Mouse (Mus musculus) urinary bladder, postnatal 25 days (tissue): ENCODE measurements around the gene Pdzrn4.

Experiments
- DNase-seq: peaks from one replicate; pipeline ENCODE4 v3.0.0; 2022; ENCODE audit warnings: low spot score

The Pdzrn4 gene

DNA sequence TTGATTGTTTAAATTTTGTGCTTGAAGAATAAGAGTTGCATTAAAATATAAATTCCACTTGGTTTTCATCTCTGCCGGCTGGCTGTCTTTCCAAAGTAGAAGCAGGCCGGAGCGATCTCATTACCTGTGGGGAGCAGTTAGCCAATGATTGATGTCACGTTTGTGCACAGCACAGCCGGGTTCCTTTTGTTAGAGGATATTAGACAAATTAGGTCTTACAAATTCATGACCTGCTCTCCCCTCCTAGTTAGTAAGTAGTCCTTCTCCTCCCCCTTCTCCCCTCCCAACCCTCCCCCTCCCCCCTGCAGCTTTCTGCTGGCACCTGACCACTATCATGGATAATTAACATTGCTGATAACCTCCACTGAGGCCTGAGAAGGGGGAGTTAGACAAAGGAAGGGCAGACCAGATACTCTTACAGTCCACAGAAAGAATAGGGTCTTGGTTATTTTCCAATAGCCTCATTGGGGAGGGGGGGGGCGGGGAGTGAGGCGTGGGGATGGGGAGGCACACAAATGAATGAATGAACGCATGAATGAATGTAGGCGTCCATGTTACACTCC is 103.7 kb downstream of the Pdzrn4 start:
- DNase-seq = no peak

DNA sequence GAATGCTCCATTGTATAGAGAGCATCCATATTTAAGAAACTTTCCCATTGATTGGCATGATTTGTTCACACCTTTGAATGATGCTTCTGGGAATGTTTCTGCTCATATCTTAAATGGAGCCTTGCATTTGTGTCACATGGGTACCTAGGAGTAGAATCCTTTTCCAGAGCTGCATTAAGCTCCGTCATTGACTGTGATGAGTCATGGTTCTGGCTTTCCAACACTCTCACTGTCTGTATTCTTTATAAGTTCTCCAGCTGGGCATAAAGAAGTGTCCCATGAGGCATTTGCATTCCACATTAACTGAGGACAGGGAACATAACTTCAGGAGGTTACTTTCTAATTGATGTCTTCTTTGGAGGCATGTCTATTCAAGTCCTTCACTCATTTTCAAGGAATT is 106.1 kb downstream of the Pdzrn4 start:
- DNase-seq = no peak

DNA sequence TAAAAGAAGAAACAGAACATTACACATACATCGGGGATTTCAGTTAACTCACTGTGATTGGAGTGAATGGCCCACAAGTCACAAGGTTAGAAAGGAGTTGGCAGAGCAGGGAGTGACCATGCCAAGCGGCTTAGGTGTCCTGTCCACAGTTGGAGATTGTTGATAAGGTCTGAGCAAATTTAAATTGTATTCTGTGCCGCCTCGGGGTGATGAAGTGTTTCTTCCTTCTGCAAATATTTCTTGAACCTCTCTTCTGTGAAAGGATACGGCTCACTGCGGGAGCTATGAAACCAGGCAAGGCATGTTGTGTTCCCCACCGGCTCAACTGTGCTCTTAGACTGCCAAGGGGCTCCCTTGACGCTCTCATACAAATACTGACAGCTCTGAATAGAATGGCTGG is 112.7 kb downstream of the Pdzrn4 start:
- DNase-seq = no peak

DNA sequence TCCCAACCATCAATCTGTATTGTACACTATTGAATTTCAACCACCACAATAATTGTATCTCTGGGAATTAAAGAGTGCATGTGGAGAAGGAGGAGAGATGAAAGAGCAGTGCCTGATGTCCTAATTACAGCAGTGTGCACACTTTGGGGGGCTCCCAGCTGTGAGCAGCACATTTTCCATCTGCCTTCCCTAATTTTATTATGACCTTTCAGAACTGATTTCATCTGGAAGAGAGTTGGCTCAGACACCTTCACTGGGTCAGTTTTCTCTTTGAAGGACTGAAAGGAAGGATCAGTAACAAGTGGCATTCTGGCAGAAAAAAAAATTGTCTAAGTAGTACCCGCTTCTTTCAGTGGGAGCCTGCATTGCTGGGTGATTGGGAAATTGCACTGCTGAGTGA is 119.0 kb downstream of the Pdzrn4 start:
- DNase-seq = no peak

DNA sequence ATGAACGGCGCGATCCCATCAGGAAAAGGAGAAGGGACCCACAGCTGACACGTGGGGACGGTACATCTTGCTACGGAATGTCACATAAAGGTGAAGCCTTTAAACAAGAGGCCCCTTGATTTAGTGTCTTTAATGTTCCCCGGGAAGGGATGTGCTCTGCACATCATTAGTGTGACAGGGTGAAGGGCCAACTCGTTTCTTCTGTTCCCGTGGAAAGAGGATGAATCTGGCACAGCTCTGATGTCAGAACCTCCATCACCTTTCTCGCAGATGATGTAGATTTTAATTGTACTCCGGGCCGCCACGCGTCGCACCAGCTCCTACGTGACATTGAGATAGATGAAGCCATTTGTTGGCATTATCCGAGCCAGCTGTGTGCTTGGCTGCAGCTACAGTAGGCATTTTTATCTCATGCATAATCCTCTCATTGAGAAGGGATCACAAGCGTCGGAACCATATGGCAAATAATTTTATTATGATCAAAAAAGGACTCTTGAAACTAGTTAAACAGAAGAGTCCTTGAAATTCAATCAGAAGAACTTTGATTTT is 124.1 kb downstream of the Pdzrn4 start:
- DNase-seq = no peak

DNA sequence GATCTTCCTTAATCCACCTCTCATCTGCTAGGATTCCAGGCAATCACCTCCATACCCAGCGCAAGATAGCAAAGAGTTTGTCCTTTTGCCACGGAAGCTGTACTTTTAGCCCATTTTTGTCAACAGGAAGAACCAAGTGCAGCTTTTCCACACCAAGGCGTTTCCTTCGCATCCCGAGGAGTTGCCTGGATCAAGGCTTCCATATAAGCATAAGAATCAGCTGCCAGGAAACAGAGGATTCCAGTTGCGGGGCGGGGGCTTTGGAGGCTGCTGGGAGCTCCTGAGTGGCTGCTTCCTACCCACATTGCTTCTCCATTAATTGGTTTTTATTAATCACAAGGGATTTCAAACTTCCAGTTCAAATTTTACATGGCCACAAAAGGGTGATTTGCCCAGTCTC is 125.0 kb downstream of the Pdzrn4 start:
- no peak for DNase-seq

DNA sequence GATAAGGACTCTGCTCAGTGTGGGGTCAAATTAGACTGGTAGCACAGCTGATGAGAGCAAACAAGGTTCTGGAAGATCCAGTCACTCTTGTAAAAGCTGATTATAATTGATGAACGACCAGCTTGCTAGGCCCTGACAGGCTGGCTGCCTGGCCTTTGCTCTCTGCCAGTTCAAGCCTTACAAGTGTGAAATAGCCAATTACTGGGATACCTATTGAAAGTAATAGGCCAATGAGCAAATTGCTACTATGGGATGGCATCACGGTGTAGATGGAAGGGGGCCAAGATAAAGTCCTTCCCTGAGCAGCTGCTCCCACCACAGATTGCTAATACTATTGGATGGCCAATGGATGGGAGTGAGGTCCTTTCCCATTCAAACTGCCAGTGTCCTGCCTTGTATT is 128.2 kb downstream of the Pdzrn4 start:
- DNase-seq = no peak

DNA sequence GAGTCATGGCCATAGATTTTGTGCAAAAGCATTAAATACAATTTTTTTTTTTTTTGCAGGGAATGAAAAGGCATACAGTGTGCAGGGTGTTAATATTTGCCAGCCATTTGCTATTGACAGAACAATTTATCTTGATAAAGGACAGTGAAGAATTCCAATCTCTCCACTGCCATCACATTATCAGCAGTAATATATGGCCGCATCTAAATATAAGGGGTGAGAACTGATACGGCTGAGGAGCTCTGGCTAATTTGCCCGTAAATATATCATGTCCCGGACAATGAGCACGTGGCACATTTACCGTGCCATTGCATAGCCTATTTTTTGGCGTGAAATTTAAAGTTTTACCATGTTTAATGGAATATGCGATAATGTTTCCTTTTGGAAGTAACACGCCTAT is 128.7 kb downstream of the Pdzrn4 start:
- DNase-seq = no peak

DNA sequence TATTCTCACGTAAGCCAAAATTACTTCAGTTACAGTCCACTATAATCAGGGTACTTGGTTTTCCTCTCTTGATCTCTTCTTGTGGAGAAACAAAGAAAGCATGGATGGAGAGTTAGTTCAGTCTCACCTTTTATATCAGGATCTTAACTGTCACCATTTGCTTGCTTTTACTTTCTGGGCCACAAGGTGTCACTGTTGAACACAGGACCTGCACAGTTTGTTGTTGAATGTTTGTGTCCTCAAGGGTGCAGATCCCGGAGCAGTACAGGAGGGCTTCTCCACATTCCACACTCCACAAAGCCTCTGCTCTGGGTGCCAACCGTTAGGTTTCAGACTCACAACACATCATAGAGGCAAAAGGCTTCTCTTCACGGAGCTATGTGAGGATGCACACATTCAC is 130.1 kb downstream of the Pdzrn4 start:
- no peak for DNase-seq

DNA sequence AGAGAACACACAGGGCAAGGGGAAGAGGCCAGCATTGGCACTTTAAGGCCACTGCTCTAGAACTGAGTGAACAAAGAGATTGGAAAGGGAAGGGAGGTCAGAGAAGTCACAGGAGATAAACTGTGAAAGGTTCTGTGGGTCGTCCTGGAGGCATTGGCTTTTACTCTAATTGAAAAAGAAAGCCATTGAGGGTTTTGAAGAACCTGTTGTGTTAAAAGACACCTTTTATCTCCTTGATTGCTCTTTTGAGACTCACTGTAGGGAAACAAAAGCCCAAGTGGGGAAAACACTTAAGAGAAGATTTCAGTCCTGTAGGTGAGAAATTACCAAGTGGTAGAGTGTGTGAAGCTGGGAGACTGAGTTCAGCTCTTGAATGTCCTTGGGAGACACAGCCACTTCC is 146.6 kb downstream of the Pdzrn4 start:
- no peak for DNase-seq

DNA sequence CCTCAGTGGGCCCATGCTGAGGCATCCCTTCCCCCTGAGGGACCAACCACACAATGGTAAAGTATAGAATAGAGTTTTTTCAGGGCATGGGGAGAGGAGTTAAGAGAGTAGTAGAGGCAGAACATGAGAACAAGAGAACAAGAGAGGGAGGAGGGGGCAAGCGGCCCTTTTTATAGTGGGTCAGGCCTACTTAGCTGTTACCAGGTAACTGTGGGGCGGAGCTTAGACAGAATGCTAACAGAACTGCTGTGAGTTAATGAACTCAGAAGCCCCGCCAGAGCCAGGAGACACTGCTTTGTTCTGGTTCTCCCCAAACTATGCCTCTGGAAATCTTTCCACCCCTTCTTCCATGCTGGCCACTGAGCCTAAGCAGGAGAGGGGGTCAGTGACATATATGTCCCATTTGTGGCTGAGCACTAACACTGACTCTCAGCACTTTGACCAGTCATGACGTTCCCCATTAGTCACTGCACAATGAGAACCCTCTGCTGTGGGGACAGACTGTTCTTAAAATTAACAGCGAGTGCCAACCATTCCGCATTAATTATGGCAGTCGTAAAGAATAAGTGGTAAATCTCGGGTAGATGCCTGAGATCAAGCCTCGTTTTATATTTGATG is 150.7 kb downstream of the Pdzrn4 start:
- no peak for DNase-seq

DNA sequence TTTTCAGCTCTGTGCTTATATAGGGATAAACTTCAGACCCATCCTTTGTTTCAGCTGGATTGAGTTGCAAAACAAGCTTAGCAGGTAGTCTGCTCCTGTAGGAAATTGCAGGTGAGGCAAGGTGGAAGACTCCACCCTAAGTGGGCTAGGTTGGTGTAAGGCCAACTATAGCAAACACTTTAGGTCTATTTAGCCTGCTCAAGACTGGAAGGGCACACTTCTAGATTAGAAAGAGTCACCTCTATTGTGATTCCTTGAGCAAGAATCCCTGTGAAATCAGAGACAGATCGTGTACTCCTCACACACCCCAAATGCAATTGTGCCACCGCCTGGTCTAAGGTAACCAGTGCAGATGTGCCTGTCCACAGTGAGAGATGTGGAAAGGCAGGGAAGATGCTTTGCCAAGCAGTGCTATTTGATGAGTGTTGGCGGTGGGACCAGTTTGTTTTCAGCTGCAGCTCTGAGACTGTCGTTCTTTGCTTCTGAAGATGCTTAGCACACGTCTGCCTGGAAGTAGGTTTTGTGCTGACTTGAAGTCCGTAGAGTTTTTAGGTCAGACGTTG is 158.4 kb downstream of the Pdzrn4 start:
- no peak for DNase-seq

DNA sequence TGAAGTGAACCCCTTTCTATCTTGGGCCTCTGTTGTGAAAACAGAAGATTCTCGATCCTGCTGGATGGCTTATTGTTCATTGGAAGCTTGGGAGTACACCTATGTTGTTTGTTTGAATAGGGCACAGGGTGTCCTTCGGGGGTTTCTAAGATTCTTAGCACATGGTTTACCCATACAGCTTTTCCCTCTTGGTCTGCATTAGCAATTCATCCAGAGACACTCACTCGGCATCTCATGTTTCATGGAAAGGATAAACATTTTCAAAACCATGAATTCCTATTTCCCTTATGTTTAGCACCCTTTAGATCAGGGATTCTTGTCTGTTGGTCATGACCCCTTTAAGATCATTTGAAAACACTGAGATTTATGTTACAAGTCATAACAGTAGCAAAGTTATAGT is 159.0 kb downstream of the Pdzrn4 start:
- no peak for DNase-seq

DNA sequence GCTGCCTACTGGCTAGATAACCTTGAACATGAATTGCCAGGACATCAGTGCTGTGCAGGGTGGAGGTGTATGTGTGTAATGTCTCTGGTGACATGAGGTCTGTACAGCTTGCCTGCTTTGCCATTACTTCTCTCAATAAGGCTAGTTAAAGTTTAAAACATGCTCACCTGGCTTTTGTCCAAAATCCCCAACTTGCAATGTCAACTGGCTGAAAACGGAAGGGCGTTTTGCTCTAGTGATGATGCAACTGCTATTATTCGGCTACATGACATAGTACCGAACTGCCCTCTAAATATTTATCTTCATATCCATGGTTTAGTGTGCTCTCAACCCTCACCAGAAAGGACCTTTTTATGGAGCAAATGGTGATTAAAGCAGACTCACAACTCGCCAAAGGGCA is 161.9 kb downstream of the Pdzrn4 start:
- DNase-seq = no peak

DNA sequence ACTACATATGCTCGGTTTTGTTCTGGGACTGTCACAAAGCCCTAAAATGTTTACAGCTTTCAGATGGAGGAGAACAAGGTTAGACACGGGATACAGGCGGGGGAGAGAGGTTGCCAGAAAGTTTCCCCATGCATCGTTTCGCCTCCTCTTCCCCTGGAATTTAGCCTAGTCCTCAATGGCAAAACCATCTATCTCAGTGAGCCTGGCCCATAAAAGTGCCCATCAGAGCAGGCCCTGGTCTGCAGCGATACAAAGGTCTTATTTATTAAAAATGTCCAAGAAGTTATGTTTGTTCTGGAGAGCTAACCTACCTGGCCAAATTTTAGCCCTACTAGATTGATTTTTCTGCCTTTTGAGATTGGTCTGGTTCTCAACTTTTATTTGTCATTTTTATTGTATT is 165.5 kb downstream of the Pdzrn4 start:
- DNase-seq = no peak

DNA sequence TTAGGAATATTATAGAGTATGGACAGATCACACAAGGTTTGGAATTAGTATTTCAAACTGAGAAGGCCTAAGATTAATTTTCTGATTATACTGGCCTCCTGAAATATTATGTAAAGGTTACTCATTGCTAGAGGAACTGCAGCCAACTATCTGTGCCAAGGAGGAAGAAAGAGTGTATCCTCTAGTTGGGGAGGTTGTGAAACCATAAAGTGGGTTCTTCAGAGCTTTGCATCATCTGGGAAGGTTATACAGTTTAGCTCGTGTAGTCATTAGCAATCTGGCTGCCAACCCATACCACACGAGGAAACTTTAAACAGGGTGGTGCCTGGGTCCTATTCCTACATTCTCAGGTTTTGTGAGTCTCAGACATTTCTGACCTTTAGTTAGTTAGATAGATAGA is 166.9 kb downstream of the Pdzrn4 start:
- no peak for DNase-seq

DNA sequence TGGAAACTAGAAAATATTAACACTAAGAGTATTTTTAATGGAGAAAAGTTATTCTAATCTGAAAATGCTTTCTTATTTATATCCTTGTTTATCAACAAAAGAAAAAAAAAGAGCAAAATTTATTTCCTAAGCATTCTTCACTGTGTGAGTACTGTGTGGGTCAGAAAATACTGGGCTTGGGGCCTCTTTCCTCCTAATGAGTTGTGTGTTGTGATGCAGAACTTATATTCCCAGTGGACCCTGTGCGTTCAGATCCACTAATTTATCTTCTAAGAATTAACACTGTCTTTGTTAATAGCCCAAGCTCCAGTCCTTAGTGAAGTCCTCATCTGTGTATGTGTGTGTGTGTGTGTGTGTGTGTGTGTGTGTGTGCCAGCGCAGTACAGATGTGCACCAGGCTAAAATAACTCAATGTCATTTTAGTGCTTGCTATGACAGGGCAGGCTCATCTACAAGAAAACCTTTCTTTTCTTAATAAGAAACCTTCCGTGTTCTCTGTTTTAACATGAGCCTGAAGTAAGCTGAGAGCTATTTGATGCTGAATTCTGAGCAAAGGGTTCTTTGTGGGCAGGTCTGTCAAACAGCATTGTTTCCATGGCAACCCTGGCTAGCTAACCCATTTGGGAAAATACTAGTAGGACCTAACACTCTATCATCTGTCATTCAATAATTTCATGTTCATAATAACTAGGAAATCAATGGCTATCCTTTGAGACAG is 174.0 kb downstream of the Pdzrn4 start:
- no peak for DNase-seq

DNA sequence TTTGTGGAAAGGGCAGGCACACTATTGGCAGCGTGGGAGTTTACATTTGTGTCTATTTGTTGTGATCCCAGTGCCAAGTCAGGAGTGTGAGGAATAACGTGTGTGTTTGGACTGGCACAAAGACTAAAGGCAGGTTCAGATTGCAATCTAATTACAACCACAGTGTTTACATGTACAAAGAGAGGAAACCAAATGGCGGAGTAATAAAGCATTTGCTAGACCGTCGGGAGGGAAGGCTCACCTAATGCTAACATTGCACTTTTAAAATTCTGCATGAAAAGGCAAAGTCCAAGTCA is 174.5 kb downstream of the Pdzrn4 start:
- DNase-seq = no peak

DNA sequence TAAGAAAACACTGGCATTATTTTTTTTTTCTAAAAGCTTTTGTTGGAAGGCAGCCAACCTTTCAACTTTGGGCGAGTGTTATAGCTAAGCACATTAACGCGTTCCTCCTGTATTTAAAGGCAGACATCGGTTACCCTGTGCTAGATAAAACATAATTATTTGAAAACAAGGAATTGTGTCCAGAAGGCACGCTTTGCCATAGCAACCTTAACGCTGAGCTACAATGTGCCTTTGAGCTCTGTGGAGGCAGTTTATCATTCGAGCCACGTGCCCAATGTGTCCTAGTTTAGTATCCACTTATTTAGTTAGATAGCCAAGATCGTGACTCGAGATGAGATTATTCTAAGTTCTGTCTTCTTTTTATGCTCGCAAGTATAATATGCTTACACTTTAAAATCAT is 180.8 kb downstream of the Pdzrn4 start:
- no peak for DNase-seq

DNA sequence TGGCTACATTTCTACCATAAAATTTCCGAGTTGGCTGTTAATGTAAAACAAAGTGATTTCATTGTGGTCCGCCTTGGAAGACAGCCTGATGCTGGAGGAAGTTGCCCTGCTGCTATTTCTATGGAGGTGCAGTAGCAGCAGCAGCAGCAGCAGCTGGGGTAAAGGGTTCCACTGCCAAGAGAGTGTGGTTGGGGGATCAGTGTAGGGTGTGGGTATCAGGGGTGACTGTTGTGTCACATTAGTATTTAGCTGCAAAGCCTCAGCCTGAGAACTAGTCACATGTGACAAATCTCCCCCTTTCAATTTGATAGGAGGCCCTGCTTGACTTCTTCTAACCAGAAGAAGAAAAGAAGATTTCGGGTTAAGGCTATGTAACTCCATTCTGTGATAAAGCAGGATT is 183.5 kb downstream of the Pdzrn4 start:
- no peak for DNase-seq

DNA sequence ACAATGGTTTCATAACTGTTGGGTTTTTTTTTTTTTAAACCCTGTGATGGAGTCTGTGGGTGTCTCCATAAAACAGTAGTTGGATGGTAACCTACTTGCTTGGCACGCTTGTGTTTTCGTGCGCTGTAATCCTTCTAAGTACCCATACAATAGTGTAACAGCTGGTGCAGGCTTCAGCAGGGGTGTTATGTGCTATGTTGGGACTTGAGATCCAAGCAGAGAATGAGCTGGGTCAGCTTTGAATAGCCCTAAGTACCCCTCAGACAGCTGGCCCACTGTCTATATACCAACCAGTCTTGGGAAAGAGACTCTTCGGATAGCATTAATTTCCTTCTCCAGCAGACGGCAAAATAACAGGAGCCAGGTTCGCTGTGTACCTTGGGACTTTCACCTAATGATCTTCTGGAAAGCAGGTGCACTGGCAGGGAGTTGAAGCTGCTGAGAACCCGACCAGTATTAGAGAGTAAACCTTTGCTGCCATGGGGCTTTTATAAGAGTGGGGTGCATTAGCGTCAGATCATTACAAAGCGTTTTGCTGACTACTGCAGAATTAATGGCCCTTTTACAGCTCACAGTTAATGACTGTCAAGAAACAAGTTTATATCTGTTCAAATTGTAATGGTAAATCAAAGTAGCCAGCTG is 184.2 kb downstream of the Pdzrn4 start:
- no peak for DNase-seq

DNA sequence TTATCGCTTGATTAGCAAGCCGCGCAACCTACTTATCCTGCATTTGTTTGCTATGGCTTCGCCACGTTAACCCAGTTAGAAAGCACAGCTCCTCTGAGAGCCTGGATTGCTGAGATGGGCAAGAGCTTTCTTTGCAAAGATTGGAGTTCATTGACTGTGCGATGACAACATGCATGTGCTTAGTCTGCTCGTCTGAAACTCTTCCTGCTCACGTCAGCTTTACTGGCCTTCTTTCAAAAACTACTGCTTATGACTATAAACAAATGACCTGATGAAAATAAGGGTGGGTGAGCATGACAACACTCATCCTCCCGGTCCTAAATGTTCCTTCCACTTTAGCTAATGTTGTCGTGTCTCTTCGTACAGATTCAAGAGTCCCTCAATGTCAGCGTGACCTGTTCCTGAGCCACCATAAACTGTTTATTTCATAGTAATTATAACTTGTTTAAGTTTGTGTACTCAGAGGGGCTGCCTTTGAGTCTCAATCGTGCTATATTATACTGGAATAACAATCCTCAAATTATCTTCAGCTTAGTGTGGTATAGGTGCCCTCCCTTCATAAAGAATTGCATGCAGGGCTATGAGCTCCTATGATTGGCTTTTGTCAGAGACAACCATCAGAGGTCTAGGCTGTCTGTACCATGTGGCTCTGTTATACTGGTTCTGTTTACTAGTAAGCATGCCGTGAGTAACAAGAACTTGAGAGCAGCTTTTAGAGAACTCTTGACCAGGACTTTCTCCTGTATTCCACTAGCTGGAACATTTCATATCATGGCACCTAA is 187.9 kb downstream of the Pdzrn4 start:
- DNase-seq = no peak
